Mouse (Mus musculus) telencephalon, adult 2 months (tissue): ENCODE measurements at regions not wholly inside any gene's neighbourhood (a gene's known extent, or its start where the extent isn't known, plus 50 kb on each side); places are given as distances from the start of the nearest gene placed in this dataset.

Experiments
- DNase-seq: peaks from one replicate; pipeline ENCODE4 v3.0.0-alpha.2; 2011; ENCODE audit warnings: low read depth, low spot score

DNA sequence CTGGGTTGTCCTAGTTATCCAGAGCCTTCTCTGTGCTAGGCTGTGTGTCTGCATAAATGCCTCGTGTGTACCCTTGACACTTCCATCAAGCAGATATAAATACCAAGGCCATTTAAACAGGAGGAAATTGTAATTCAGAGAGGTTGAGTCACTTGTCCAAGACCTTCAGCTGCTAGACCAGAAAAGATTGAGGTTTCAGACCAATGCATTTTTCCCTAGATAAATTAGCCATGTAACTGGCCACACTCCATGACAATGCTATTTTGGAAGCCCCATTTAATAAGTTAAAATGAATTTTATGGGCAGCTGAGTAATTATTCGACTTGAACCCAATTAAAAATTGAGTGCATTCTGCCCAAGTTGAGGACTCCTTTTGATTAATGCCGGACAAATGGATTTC lies 509.6 kb downstream of the 1810013L24Rik start:
- no peak for DNase-seq

DNA sequence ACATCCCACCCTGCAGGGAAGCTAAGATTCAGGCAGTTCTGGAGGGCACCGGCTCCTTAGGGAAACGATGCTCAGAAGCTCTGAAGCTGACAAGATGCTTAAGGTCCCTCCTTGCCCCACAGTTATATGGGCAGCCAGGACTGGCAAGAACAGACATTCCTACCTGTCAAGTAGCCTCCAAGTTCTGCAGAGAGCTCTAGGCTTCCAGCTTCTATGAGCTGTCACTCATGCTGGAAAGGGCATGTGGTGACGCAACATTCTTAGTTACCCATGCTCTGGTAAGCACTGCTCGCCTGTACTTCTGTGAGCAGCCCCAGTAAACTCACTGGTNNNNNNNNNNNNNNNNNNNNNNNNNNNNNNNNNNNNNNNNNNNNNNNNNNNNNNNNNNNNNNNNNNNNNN lies 511.3 kb downstream of the 1810013L24Rik start:
- DNase-seq: no peak

DNA sequence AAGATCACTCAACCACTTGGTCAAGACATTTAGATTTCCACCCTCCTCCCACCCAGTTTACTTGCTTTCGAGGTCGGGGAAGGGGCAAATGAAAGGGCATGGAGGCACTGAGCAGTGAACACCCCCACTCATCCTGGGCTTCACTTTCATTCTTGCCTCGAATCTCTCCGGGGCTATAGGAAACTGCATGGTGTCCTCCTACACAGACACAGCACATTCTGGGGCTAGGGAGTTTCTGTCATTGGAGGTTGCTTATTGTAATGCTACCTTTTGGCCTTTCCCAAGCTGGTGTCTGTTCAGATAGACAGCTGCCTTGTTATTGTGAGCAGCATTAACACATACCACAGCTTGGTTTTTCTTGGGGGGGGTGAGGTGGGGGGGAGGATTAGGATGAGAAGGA lies 523.9 kb downstream of the 1810013L24Rik start:
- DNase-seq: no peak

GRCm38 (mm10) chr16:9354331-9355030 lies 524.6 kb downstream of the 1810013L24Rik start:
- peak; percentile 32 for DNase-seq

GRCm38 (mm10) chr16:9358651-9359050 lies 528.8 kb downstream of the 1810013L24Rik start:
- no peak for DNase-seq

- no peak for DNase-seq
Observed at GRCm38 (mm10) chr16:9359399-9360135, 529.7 kb downstream of the 1810013L24Rik start.

GRCm38 (mm10) chr16:9360741-9361255 lies 530.9 kb downstream of the 1810013L24Rik start:
- DNase-seq: peak; percentile 59

- DNase-seq: no peak
Observed at GRCm38 (mm10) chr16:9362116-9362515, 532.2 kb downstream of the 1810013L24Rik start.

- DNase-seq: no peak
Observed at GRCm38 (mm10) chr16:9364105-9364504, 534.2 kb downstream of the 1810013L24Rik start.

DNA sequence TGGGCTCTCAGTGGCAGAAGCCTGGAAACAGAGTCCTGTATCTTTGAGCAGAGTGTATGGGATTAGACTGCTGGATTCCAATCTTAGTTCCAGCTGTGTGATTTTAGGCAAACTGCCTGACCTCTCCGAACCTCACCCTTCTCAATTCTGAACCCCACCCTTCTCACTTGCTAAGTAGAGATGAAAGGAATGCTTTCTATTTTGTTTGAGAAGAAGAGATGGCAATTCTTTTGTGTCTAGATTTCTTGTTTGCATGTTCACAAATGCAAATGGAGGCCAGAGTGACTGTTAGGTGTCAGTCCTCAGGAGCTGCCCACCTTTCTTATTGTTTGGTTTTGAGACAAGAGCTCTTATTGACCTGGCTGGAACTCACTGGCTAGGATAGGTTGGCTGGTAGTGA lies 561.1 kb downstream of the 1810013L24Rik start:
- DNase-seq: no peak

GRCm38 (mm10) chr16:9404736-9405135 lies 574.8 kb downstream of the 1810013L24Rik start:
- DNase-seq: no peak

DNA sequence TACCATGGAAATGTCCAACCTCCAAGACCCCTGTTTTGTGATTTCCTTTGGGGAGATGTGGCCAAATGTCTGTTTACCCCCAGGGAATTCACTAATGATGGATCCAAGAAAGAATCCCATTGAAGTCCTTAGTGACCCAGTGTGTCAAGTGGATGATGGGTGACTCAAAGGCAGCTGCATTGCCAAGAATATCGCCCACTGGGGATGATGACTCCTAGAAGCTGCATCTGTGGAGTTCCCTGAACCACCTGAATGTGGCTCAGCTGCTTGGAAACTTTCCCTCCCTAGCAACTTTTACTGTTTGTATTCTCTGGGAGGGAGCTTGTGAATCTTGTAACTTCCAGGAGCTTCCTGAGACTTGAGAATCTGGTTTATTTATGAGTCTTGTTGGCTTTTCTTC lies 578.3 kb downstream of the 1810013L24Rik start:
- DNase-seq: no peak

- DNase-seq: no peak
Observed at GRCm38 (mm10) chr16:9430509-9430908, 564.9 kb downstream of the Grin2a start.

DNA sequence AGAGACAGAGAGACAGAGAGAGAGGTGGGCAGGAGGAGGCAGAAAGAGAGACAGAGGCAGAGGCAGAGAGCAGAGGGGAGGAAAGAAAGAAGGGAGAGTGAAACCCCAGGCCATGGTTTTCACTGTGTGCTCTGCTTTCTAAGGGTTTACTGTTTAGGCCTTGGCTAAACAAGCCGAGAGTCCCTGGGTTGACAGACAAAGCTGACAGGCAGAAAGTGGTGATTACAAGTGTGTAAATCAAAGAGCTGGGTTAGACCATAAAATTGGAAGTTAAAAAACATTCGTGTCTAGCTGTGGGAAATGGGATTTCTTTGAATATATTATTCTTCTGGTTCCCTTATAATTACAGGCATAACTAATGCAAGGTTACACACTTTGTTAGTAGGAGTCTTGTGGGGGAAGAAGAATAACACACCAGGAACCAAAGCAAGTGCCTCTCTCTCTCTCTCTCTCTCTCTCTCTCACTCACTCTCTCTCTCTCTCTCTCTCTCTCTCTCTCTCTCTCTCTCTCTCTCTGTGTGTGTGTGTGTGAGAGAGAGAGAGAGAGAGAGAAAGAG lies 556.0 kb downstream of the Grin2a start:
- no peak for DNase-seq

DNA sequence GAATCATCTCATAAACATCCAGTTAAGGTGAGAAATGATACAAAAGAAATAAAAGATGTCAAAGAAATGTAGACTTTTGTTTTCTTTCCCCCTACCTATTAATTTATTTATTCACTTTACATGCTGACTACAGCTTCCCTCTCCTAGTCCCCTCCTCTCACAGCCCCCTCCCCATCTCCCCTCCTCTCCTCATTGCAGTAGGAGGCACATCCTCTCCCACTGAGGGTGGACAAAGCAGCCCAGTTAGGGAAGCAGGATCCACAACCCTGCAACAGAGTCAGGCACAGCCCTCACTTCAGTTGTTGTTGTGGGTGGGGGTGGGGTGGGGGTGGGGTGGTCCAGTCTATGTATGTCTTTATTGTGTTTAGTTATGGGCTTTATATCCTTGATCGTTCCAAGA lies 555.5 kb downstream of the Grin2a start:
- DNase-seq: no peak

DNA sequence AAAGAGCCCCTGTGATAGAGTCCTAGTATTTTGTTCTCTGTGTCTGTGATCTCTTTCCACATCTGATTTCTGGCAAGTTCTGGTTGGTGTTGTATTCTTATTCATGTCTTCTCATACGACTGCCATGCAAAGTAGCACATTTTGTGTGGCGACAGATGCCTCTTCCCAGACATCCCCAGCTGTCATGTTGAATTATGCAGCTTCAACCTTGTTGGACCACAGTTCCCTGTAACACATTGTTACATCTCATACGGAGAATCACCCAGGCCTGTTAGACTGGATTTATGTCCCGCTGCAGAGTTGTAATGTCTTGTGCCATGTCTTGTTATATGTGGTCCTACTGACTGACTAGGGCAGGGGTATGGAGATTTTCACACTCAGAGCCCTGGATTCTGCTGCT lies 543.3 kb downstream of the Grin2a start:
- no peak for DNase-seq

- no peak for DNase-seq
Observed at GRCm38 (mm10) chr16:9457574-9457973, 537.8 kb downstream of the Grin2a start.

DNA sequence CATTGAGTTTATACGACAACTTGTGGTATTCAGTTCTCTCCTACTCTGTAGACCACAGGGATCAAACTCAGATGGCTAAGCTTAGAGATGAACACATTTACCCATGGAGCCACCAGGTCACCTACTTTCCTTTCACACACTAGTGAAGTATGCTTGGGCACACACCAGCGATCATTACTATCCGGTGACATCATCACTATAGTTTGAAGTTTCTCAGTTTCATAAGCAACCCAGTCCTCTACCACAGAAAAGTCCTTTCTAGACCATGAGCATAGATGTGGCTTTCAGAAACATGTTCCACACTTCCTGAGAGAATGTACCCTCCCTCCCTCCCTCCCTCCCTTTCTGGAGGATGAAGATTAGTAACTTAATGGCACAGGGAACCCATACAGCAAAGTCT lies 532.9 kb downstream of the Grin2a start:
- DNase-seq: no peak

GRCm38 (mm10) chr16:9469394-9469793 lies 526.0 kb downstream of the Grin2a start:
- DNase-seq: no peak

DNA sequence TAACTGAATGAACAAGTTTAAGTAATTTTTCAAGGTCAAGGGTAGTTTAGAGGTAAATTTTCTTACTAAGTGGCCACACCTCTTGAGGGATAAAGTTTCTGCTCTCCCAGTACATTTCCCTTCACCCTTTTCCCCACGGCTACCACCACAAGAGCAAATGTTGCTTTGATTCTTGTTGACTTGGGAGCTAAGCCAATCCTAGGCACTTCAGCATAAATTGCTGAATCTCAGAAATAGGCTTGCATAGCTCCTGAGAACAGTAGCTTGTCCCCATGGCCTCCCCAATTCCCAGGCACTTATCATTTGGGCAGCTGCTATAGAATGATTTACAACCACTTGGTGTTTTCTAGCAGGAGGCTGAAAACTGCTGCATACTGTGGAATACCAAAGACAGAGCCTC lies 510.1 kb downstream of the Grin2a start:
- no peak for DNase-seq

- DNase-seq: no peak
Observed at GRCm38 (mm10) chr16:9498301-9498700, 497.1 kb downstream of the Grin2a start.

DNA sequence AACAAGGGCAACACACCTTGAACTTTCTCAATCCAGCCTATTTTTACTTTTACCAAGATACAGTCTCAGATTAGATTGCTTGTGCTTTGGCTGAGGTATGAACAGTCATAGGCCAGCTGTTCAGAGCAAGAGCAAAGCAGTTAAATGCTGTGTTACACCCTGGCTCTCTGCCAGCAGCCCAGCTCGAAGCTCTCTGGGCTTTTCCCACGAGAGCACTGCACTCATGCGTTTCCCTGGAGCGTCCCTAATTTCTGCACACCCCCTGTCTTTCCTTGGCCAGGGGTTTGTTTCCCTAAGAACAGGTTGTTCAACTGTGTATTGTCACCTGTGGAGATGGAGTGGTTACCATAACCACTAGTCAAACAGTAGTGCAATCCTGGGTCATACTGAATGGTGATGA lies 493.6 kb downstream of the Grin2a start:
- DNase-seq: no peak

DNA sequence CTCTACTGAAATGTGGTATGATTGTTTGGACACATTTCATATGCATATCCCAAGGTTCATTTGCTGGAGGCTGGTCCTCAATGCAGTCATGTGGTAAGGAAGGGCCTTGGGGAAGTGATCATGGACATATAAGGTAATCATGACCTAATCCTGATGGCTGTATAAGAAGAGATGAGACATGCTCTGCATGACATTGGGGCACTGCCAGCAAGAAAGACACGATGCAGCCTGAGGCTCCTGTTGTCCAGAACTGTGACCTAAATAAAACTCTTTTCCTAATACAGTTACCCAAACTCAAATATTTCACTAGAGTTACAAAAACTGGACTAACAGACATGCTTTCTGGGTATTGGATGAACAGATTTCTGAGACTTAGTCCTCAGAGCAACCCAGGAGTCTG lies 485.7 kb downstream of the Grin2a start:
- DNase-seq: no peak
